14 mouse cellular contexts compared by ENCODE assay signal in the genomic region with DNA sequence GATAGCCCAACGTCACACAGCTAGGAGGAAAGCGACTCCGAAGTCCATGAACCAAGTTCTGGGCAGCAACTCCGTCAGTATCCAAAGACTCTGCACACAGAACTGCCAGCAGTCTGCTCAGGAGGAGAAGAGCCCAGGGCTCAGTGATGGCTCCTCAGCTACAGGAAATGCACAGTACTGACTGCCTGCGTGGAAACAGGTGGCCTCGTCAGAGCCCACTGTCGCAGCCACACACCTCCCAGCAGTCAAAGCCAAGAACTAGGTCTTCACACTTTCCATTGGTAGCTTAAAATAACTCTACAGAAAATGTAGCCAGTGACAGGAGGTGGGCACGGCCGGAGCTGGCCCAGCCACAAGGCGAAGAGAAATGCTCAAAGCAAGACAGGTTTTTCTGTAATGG. TPM values are rescaled to one million over a fixed set of nuclear protein-coding genes. Genes with fewer than 3 reads are reported as not detected.
DNase-seq lines count a peak whose midpoint lies in the region; ATAC-seq lines count a peak whose summit lies in the region.
"Had no signal": no experiment of that assay in that cellular context is flagged by ENCODE, and none has a peak within 500 bp of the region (broad histone marks: within the 10 kb centered on the region; RNA-seq: fewer than 3 reads in every experiment).

No protein-coding gene starts in this region.

- no peak overlapping the region for H3K4me2 ChIP-seq in kidney, embryonic 16.5 days (replicated peaks; ENCODE audit: low read depth, low read length)
- H3K4me2 ChIP-seq: hindbrain, embryonic 13.5 days; midbrain, embryonic 15.5 days had no signal

- no peaks in the 10 kb centered on the region for H3K9me3 ChIP-seq in kidney, embryonic 16.5 days (ENCODE audit: low read length)
- H3K9me3 ChIP-seq: forebrain, embryonic 10.5 days; hindbrain, embryonic 13.5 days; midbrain, embryonic 15.5 days had no signal

- ATAC-seq in frontal cortex, adult (ENCODE audit: low TSS enrichment) = 0 out of 2 replicates have a peak, but pooled peaks have one; percentile 19
- no peak for ATAC-seq in kidney, embryonic 16.5 days (ENCODE audit: low FRiP score, low TSS enrichment)
- ATAC-seq: lung, postnatal 0 days; midbrain, embryonic 15.5 days had no signal

- no peak for DNase-seq in frontal cortex, postnatal 10 days (ENCODE audit: low spot score in 2 of 2)
- DNase-seq in left cerebral cortex, postnatal 4 days = peak; percentile 29
- DNase-seq in left cerebral cortex, postnatal 25 days (ENCODE audit: low spot score in 2 of 2) = no peak
- peak; percentile 85 to 87 for DNase-seq in cerebellum, postnatal 25 days
- DNase-seq in thymus, postnatal 14 days = peak; percentile 65
- no peak for DNase-seq in urinary bladder, adult 18-20 months (ENCODE audit: low spot score in 2 of 2)
- DNase-seq: gastrocnemius, postnatal 10 days; kidney, adult 9 months had no signal

- intact Hi-C loops in left cerebral cortex, postnatal 4 days (cut with DNase I) = no loop called here
- intact Hi-C loops in left cerebral cortex, postnatal 25 days (cut with DNase I) = no loop called here

- H3K4me1 ChIP-seq in kidney, embryonic 16.5 days (ENCODE audit: insufficient read depth, low read length) = peaks cover 12% of the 10 kb centered on the region

- no peak overlapping the region for H3K9ac ChIP-seq in kidney, embryonic 16.5 days (replicated peaks; ENCODE audit: low read length)
- H3K9ac ChIP-seq: hindbrain, embryonic 13.5 days; midbrain, embryonic 15.5 days had no signal

- no peaks in the 10 kb centered on the region for H3K36me3 ChIP-seq in kidney, embryonic 16.5 days (ENCODE audit: insufficient read depth, low read length)
- H3K36me3 ChIP-seq: forebrain, embryonic 10.5 days; hindbrain, embryonic 13.5 days; midbrain, embryonic 15.5 days had no signal

- no peaks in the 10 kb centered on the region for H3K27me3 ChIP-seq in kidney, embryonic 16.5 days (ENCODE audit: insufficient read depth, low read length)
- H3K27me3 ChIP-seq: hindbrain, embryonic 13.5 days; midbrain, embryonic 15.5 days had no signal

- H3K27ac ChIP-seq in kidney, embryonic 16.5 days (ENCODE audit: low read length) = no peak overlapping the region
- H3K27ac ChIP-seq: forebrain, embryonic 10.5 days; hindbrain, embryonic 13.5 days; midbrain, embryonic 15.5 days had no signal

- 86% methylated on average over 10 of the region's 10 CpGs for WGBS in kidney, embryonic 16.5 days

- H3K4me3 ChIP-seq in kidney, embryonic 16.5 days (ENCODE audit: low read length) = no peak overlapping the region
- H3K4me3 ChIP-seq: forebrain, embryonic 10.5 days; hindbrain, embryonic 13.5 days; midbrain, embryonic 15.5 days had no signal

RNA-seq across cellular contexts. Expression of a gene that starts 10.2 kb away (rescaled TPM):
- 10 to 100 TPM; 50.8 to 51.2 TPM for total RNA-seq in left cerebral cortex, postnatal 4 days (2021)
- total RNA-seq in left cerebral cortex, postnatal 25 days (2021) = 100 to 1,000 TPM; 116 to 122 TPM
- 7.0 and 7.4 TPM in 2 replicates for polyA plus RNA-seq in kidney, embryonic 16.5 days (2015; fragmentation: Nextera tagmentation; extraction: Ambion mirVana)

Comparison
In these comparisons a context has a peak if more than half of its experiments do, and no peak if none do; other contexts are left out.
1. DNase-seq: peak in left cerebral cortex, postnatal 4 days (single experiment), cerebellum, postnatal 25 days (2 of 2) and thymus, postnatal 14 days (single experiment); none in frontal cortex, postnatal 10 days (0 of 2), left cerebral cortex, postnatal 25 days (0 of 2) and urinary bladder, adult 18-20 months (0 of 2).